Mouse (Mus musculus) gastrocnemius, postnatal 36 days (tissue): ENCODE data around the gene Gm5725. TPM values are rescaled to one million over a fixed set of nuclear protein-coding genes. Genes with fewer than 3 reads are reported as not detected.
"Not testable (repeated sequence)": the region's sequence is repeated elsewhere in the genome, so short reads cannot be mapped to it uniquely, and the experiment has no call there.

Source experiments
- DNase-seq, 2 experiments: peaks; one replicate each; pipeline ENCODE4 v3.0.0; 2022
- intact Hi-C: fragments of 180-260 bp; cut with DNase I; formaldehyde crosslinking; loops from one replicate; pipeline ENCODE4 v1.15.1; 2025
- long read RNA-seq, 2 experiments: library from polyadenylated mRNA; stranded (forward); transcript quantifications; one replicate each; pipeline ENCODE4 v2.0.0; 2021
- total RNA-seq, 2 experiments: library from RNA; stranded (reverse); gene quantifications; 2 replicates each; pipeline ENCODE4 v1.2.3; 2021

The Gm5725 gene
- total RNA-seq = not detected
- long read RNA-seq, experiment 1 = 0 reads
- long read RNA-seq, experiment 2 = 0 reads

DNA sequence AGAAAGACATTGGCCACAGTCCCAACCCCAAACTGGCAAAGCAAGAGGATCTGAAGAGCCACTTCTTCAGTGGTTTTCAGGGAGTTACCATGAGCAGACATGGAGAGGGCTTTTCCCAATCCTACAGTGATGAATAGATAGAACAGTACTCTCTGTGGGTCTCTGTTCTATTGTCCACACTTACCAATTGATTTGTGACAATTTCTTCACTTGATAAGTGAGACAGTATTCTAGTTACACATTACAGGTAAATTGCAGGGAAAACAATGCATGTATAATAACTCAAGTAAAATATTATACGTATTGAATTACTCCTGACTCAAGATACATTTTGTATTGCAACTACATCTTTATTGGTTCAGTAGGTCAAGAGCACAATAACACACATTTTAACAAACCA, at the start of gene Gm5725:
Gene Gm5725 (minus strand): TSS at position 101 of the 400 bp plus-strand sequence.
- DNase-seq, intact Hi-C loops: not testable (repeated sequence)

DNA sequence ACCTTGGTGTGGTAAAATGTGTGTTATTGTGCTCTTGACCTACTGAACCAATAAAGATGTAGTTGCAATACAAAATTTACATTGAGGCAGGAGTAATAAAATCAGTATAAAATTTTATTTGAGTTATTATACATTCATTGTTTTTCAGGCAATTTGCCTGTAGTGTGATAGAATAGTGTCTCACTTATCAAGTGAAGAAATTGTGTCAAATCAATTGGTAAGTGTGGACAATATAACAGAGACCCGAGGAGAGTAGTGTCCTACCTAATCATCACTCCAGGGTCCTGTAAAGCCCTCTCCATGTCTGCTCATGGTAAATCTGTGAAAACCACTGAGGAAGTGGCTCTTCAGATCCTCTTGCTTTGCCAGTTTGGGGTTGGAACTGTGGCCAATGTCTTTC, 12.0 kb downstream of the Gm5725 start, which contains the start of gene Vmn1r135:
Gene Vmn1r135 (plus strand): TSS at position 301 of the 400 bp plus-strand sequence.
- DNase-seq, intact Hi-C loops: not testable (repeated sequence)

DNA sequence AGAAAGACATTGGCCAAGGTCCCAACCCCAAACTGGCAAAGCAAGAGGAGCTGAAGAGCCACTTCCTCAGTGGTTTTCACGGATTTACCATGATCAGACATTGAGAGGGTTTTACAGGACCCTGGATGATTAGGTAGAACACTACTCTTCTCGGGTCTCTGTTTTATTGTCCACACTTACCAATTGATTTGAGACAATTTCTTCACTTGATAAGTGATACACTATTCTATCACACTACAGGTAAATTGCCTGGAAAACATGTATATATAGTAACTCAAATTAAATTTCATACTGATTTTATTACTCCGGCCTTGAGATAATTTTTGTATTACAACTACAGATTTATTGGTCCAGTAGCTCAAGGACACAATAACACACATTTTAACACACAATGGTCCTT, 47.4 kb downstream of the Gm5725 start, which contains the start of gene Gm4177:
Gene Gm4177 (minus strand): TSS at position 101 of the 400 bp plus-strand sequence.
- DNase-seq, intact Hi-C loops: not testable (repeated sequence)

Other genes with a start within 250 kb of the Gm5725 start
- not detected for gene Vmn1r132, start 230.2 kb downstream of the Gm5725 start, total RNA-seq
- gene Gm4175, start 82.8 kb downstream of the Gm5725 start, total RNA-seq = not detected
- gene Gm4177, start 47.5 kb downstream of the Gm5725 start, total RNA-seq = not detected
- not detected for gene Vmn1r135, start 11.9 kb downstream of the Gm5725 start, total RNA-seq
- not detected for gene Gm5891, start 77.0 kb upstream of the Gm5725 start, total RNA-seq
- gene Vmn1r137, start 150.3 kb upstream of the Gm5725 start, total RNA-seq = not detected
- gene Vmn1r138, start 184.6 kb upstream of the Gm5725 start, total RNA-seq = not detected
- gene Gm6176, start 212.0 kb upstream of the Gm5725 start, total RNA-seq = not detected
- not detected for gene Vmn1r139, start 224.8 kb upstream of the Gm5725 start, total RNA-seq